Mouse (Mus musculus) stomach, embryonic 14.5 days (tissue): Measurements from ENCODE around the gene Gbe1. TPM values are rescaled to one million over a fixed set of nuclear protein-coding genes. Genes with fewer than 3 reads are reported as not detected.

ENCODE experiments used
- ATAC-seq: fragments of 200-750 bp; cut with Nextera tagmentation; 2 replicates; pipeline ENCODE4 v1.8.0; 2017; ENCODE audit warnings: low read depth, moderate TSS enrichment; ENCODE audit not compliant: insufficient number of reproducible peaks, insufficient read depth, low FRiP score
- H3K27ac ChIP-seq: fragments of 300-500 bp; sonication (generic); 2 replicates; pipeline ENCODE4 v1.5.1; 2014; ENCODE audit warnings: mild to moderate bottlenecking, low read length, moderate library complexity, mixed read lengths
- H3K27me3 ChIP-seq: fragments of 300-500 bp; sonication (generic); 2 replicates; pipeline ENCODE4 v1.6.1; 2014; ENCODE audit warnings: low read length, control low read depth, mixed read lengths; ENCODE audit not compliant: control insufficient read depth, insufficient read depth
- H3K36me3 ChIP-seq: fragments of 300-500 bp; sonication (generic); 2 replicates; pipeline ENCODE4 v1.6.1; 2014; ENCODE audit warnings: mild to moderate bottlenecking, control low read depth, low read length, moderate library complexity, mixed read lengths; ENCODE audit not compliant: control insufficient read depth, insufficient read depth
- H3K4me1 ChIP-seq: fragments of 300-500 bp; sonication (generic); 2 replicates; pipeline ENCODE4 v1.6.1; 2014; ENCODE audit warnings: low read length, control low read depth, mixed read lengths; ENCODE audit not compliant: control insufficient read depth, insufficient read depth
- H3K4me2 ChIP-seq: fragments of 300-500 bp; sonication (generic); replicated peaks from 2 replicates; pipeline ENCODE4 v1.6.1; 2014; ENCODE audit warnings: low read depth, low read length, control low read depth
- H3K4me3 ChIP-seq: fragments of 300-500 bp; sonication (generic); 2 replicates; pipeline ENCODE4 v1.5.1; 2014; ENCODE audit warnings: low read depth, low read length, control low read depth
- H3K9ac ChIP-seq: fragments of 300-500 bp; sonication (generic); replicated peaks from 2 replicates; pipeline ENCODE4 v1.6.1; 2014; ENCODE audit warnings: low read depth, mild to moderate bottlenecking, control low read depth, low read length, moderate library complexity, mixed read lengths
- H3K9me3 ChIP-seq: fragments of 300-500 bp; sonication (generic); 2 replicates; pipeline ENCODE4 v1.6.1; 2016; ENCODE audit warnings: low read depth, low read length, control low read depth; ENCODE audit not compliant: control insufficient read depth
- WGBS: fragments of 180-500 bp; shearing (Covaris S2); extraction: QIAGEN DNeasy Blood & Tissue Kit; methylation state at CpG from one replicate; pipeline ENCODE4 v1.1.7; 2014; 5-methylcytosine and 5-hydroxymethylcytosine counted together
- polyA plus RNA-seq: library from polyadenylated mRNA; unstranded; fragments of >200 nt; fragmentation: Nextera tagmentation; extraction: Ambion mirVana; gene quantifications from 2 replicates; pipeline ENCODE4 v1.2.1, GENCODE M21; 2014

Gene Gbe1
- polyA plus RNA-seq, 1 experiment from 2014 or later: 23.2 TPM

GRCm38 (mm10) chr16:70344496-70344895, 30.7 kb downstream of the Gbe1 start:
- no peak for ATAC-seq
- H3K36me3 ChIP-seq: no peaks in the 10 kb centered on the region
- 32% methylated on average over 1 of the region's 1 CpGs for WGBS

GRCm38 (mm10) chr16:70345607-70346006, 31.9 kb downstream of the Gbe1 start:
- no peaks in the 10 kb centered on the region for H3K4me1 ChIP-seq
- no peak for ATAC-seq
- H3K4me2 ChIP-seq: no peak overlapping the region
- no peak overlapping the region for H3K9ac ChIP-seq
- no peaks in the 10 kb centered on the region for H3K36me3 ChIP-seq
- 74% methylated on average over 10 of the region's 10 CpGs for WGBS
- H3K27ac ChIP-seq: no peak overlapping the region
- no peaks in the 10 kb centered on the region for H3K27me3 ChIP-seq
- H3K4me3 ChIP-seq: no peak overlapping the region
- no peaks in the 10 kb centered on the region for H3K9me3 ChIP-seq

More at GRCm38 (mm10) chr16:70344496-70344895, 30.7 kb downstream of the Gbe1 start:
- no peak overlapping the region for H3K4me2 ChIP-seq
- H3K4me1 ChIP-seq: no peaks in the 10 kb centered on the region
- no peak overlapping the region for H3K27ac ChIP-seq
- no peaks in the 10 kb centered on the region for H3K9me3 ChIP-seq
- no peaks in the 10 kb centered on the region for H3K27me3 ChIP-seq
- no peak overlapping the region for H3K4me3 ChIP-seq
- H3K9ac ChIP-seq: no peak overlapping the region

GRCm38 (mm10) chr16:70350011-70350410, 36.3 kb downstream of the Gbe1 start:
- no peak for ATAC-seq
- Histone ChIP-seq H3K9ac (no peak overlapping the region), H3K4me3 (no peak overlapping the region), H3K9me3 (no peaks in the 10 kb centered on the region), H3K27ac (no peak overlapping the region), H3K4me1 (no peaks in the 10 kb centered on the region), H3K4me2 (no peak overlapping the region), H3K27me3 (no peaks in the 10 kb centered on the region), H3K36me3 (no peaks in the 10 kb centered on the region)
- 78% methylated on average over 8 of the region's 8 CpGs for WGBS

DNA sequence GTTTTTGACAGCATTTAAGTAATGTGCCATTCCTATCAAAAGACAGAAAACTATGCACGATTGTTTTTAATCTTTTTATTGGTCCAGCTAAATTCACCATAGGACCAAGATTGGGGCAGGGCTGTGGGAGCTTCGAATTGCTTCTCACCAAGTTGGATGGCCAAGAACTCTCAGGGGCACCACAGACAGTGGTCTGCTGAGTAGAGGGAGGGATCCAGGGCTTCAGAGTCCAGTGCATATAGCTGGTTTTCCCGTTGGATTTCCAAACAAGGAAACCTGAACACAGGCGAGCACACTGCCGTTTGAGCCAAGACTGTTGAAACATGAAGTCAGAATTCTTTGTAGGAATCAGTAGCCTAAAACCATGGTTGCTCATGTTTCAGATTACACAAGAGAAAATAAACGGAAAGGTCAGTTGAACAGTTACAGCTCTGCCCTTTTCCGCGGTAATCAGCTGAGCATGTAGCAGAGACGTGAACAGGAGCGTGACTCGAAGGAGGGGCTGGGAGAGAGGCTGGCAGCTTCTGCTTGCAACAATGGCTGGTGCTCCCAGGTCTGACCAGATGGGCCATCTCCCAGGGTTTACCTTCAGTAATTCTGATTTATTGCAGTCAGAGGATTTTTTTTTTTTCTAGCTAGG, 38.0 kb downstream of the Gbe1 start:
- 35% methylated on average over 11 of the region's 11 CpGs for WGBS
- Histone ChIP-seq H3K9me3 (no peaks in the 10 kb centered on the region), H3K36me3 (no peaks in the 10 kb centered on the region), H3K4me2 (peak overlapping the region; percentile 3; the same call in 1 of the 2 replicates), H3K9ac (no peak overlapping the region), H3K4me3 (no peak overlapping the region), H3K4me1 (no peaks in the 10 kb centered on the region), H3K27ac (no peak overlapping the region), H3K27me3 (no peaks in the 10 kb centered on the region)
- ATAC-seq: no peak

DNA sequence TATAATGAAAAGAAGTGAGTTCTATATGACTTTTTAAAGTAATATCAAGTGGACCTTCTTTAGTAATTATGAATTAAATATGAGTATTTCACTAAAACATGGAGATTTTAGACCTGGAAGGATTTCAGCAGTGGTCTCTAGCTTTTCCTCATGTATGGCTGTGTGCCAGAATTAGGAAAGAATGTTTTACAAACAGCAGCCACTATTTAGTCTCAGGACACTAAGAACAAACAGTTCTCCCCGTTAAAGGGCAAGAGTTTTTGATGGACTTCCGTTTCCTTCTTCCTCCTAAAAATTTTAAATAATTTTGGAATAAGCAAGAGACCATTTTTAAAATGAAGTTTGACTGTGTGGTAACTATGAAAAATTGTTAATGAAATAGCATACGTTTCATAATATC, 38.8 kb downstream of the Gbe1 start:
- Histone ChIP-seq H3K9me3 (no peaks in the 10 kb centered on the region), H3K4me2 (no peak overlapping the region), H3K27me3 (no peaks in the 10 kb centered on the region), H3K27ac (no peak overlapping the region), H3K4me1 (no peaks in the 10 kb centered on the region), H3K4me3 (no peak overlapping the region), H3K36me3 (no peaks in the 10 kb centered on the region), H3K9ac (no peak overlapping the region)
- ATAC-seq: no peak
- 34% methylated on average over 3 of the region's 3 CpGs for WGBS

- Histone ChIP-seq H3K36me3 (no peaks in the 10 kb centered on the region), H3K4me2 (no peak overlapping the region), H3K27ac (no peak overlapping the region), H3K27me3 (no peaks in the 10 kb centered on the region), H3K9ac (no peak overlapping the region), H3K9me3 (no peaks in the 10 kb centered on the region), H3K4me3 (no peak overlapping the region), H3K4me1 (no peaks in the 10 kb centered on the region)
- 36% methylated on average over 2 of the region's 2 CpGs for WGBS
- ATAC-seq: no peak; the same call in 1 of the 2 replicates
Observed at GRCm38 (mm10) chr16:70353058-70353457, 39.3 kb downstream of the Gbe1 start.

DNA sequence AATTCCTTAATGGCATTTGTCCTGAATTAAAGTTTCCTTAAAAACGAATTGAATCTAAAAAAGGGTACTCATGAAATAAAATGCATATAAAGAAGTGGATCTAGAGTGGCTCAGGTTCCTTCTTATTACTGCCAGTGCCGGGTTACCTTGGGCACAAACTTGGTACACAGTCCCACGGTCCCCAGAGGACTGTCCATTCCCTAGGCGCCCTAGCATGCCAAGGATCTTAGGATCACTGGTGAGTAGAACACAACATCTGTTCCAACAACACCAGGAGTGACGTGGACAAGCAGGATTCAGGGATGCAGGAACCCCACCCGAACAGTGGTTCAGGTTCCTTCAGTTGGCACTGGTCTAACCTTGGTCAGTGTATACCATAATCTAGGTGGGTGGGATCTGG, 44.6 kb downstream of the Gbe1 start:
- WGBS: 96% methylated on average over 6 of the region's 6 CpGs
- peaks cover 5% of the 10 kb centered on the region; the same call in 1 of the 2 replicates for H3K9me3 ChIP-seq
- no peak overlapping the region for H3K27ac ChIP-seq
- no peak overlapping the region for H3K4me2 ChIP-seq
- no peak for ATAC-seq
- no peaks in the 10 kb centered on the region for H3K36me3 ChIP-seq
- no peak overlapping the region for H3K9ac ChIP-seq
- H3K4me1 ChIP-seq: no peaks in the 10 kb centered on the region
- H3K27me3 ChIP-seq: no peaks in the 10 kb centered on the region
- no peak overlapping the region for H3K4me3 ChIP-seq

GRCm38 (mm10) chr16:70365229-70365628, 51.5 kb downstream of the Gbe1 start:
- Histone ChIP-seq H3K9ac (no peak overlapping the region), H3K27me3 (no peaks in the 10 kb centered on the region), H3K27ac (no peak overlapping the region), H3K4me1 (no peaks in the 10 kb centered on the region), H3K4me2 (no peak overlapping the region), H3K36me3 (no peaks in the 10 kb centered on the region), H3K4me3 (no peak overlapping the region), H3K9me3 (no peaks in the 10 kb centered on the region)
- no peak for ATAC-seq
- WGBS: 97% methylated on average over 3 of the region's 3 CpGs

- Histone ChIP-seq H3K9ac (no peak overlapping the region), H3K4me1 (no peaks in the 10 kb centered on the region), H3K27ac (no peak overlapping the region), H3K36me3 (no peaks in the 10 kb centered on the region), H3K4me3 (no peak overlapping the region), H3K4me2 (no peak overlapping the region), H3K27me3 (no peaks in the 10 kb centered on the region), H3K9me3 (no peaks in the 10 kb centered on the region)
- 81% methylated on average over 2 of the region's 2 CpGs for WGBS
- ATAC-seq: no peak
Observed at GRCm38 (mm10) chr16:70381045-70381444, 67.3 kb downstream of the Gbe1 start.
